Mouse (Mus musculus) neural tube, embryonic 12.5 days (tissue): Measurements from ENCODE around the gene Gabrr3. TPM values are rescaled to one million over a fixed set of nuclear protein-coding genes. Genes with fewer than 3 reads are reported as not detected.

ENCODE experiments used
- ATAC-seq: fragments of 200-750 bp; cut with Nextera tagmentation; 2 replicates; pipeline ENCODE4 v1.8.0; 2017; ENCODE audit warnings: low read depth, mild to moderate bottlenecking, moderate TSS enrichment, moderate library complexity; ENCODE audit not compliant: low FRiP score
- H3K27ac ChIP-seq: fragments of 300-500 bp; sonication (generic); 2 replicates; pipeline ENCODE4 v1.5.1; 2016
- H3K27me3 ChIP-seq: fragments of 300-500 bp; sonication (generic); replicated peaks from 2 replicates; pipeline ENCODE4 v1.6.1; 2016; ENCODE audit warnings: mild to moderate bottlenecking
- H3K36me3 ChIP-seq: fragments of 300-500 bp; sonication (generic); 2 replicates; pipeline ENCODE4 v1.6.1; 2016; ENCODE audit warnings: mild to moderate bottlenecking
- H3K4me1 ChIP-seq: fragments of 300-500 bp; sonication (generic); 2 replicates; pipeline ENCODE4 v1.6.1; 2016
- H3K4me2 ChIP-seq: fragments of 300-500 bp; sonication (generic); replicated peaks from 2 replicates; pipeline ENCODE4 v1.6.1; 2016; ENCODE audit warnings: mild to moderate bottlenecking
- H3K4me3 ChIP-seq: fragments of 300-500 bp; sonication (generic); 2 replicates; pipeline ENCODE4 v1.5.1; 2016
- H3K9ac ChIP-seq: fragments of 300-500 bp; sonication (generic); 2 replicates; pipeline ENCODE4 v1.6.1; 2016; ENCODE audit warnings: mild to moderate bottlenecking
- H3K9me3 ChIP-seq: fragments of 300-500 bp; sonication (generic); 2 replicates; pipeline ENCODE4 v1.6.1; 2016; ENCODE audit warnings: mild to moderate bottlenecking
- WGBS: fragments of 180-500 bp; shearing (Covaris S2); methylation state at CpG from one replicate; pipeline ENCODE4 v1.1.7; 2016; 5-methylcytosine and 5-hydroxymethylcytosine counted together
- polyA plus RNA-seq: library from polyadenylated mRNA; unstranded; fragments of >200 nt; fragmentation: Nextera tagmentation; extraction: Ambion mirVana; gene quantifications from 2 replicates; pipeline ENCODE4 v1.2.1, GENCODE M21; 2016

Gabrr3 gene
- polyA plus RNA-seq, 1 experiment from 2014 or later: not detected

- ATAC-seq: no peak
- H3K4me1 ChIP-seq: 0 out of 2 replicates have a peak, but pooled peaks cover 3% of the 10 kb centered on the region
- H3K4me3 ChIP-seq: peak overlapping the region; percentile 59; the same call in 1 of the 2 replicates
- no peaks in the 10 kb centered on the region for H3K9me3 ChIP-seq
- H3K9ac ChIP-seq: peak overlapping the region; percentile 51; the same call in 1 of the 2 replicates
- H3K27me3 ChIP-seq: no peaks in the 10 kb centered on the region
- H3K4me2 ChIP-seq: peak overlapping the region; percentile 75
- no peak overlapping the region for H3K27ac ChIP-seq
- H3K36me3 ChIP-seq: no peaks in the 10 kb centered on the region
- WGBS: 50% methylated on average over 6 of the region's 6 CpGs
Measured at GRCm38 (mm10) chr16:59472546-59472945, 65.4 kb downstream of the Gabrr3 start.

GRCm38 (mm10) chr16:59474788-59475187 is 67.7 kb downstream of the Gabrr3 start:
- no peak overlapping the region for H3K9ac ChIP-seq
- H3K4me1 ChIP-seq: 0 out of 2 replicates have a peak, but pooled peaks cover 3% of the 10 kb centered on the region
- no peak for ATAC-seq
- H3K36me3 ChIP-seq: no peaks in the 10 kb centered on the region
- H3K4me3 ChIP-seq: no peak overlapping the region
- H3K9me3 ChIP-seq: no peaks in the 10 kb centered on the region
- H3K4me2 ChIP-seq: no peak overlapping the region
- no peaks in the 10 kb centered on the region for H3K27me3 ChIP-seq
- WGBS: 11% methylated on average over 1 of the region's 1 CpGs
- no peak overlapping the region for H3K27ac ChIP-seq

GRCm38 (mm10) chr16:59477955-59478354 is 70.8 kb downstream of the Gabrr3 start:
- H3K4me1 ChIP-seq: no peaks in the 10 kb centered on the region
- WGBS: 85% methylated on average over 3 of the region's 3 CpGs
- no peak overlapping the region for H3K4me2 ChIP-seq
- H3K36me3 ChIP-seq: peaks cover under 1% of the 10 kb centered on the region; the same call in 1 of the 2 replicates
- H3K27me3 ChIP-seq: no peaks in the 10 kb centered on the region
- no peak overlapping the region for H3K27ac ChIP-seq
- ATAC-seq: no peak
- no peak overlapping the region for H3K9ac ChIP-seq
- no peak overlapping the region for H3K4me3 ChIP-seq
- H3K9me3 ChIP-seq: no peaks in the 10 kb centered on the region

- no peak for ATAC-seq
- Histone ChIP-seq H3K9me3 (no peaks in the 10 kb centered on the region), H3K27me3 (no peaks in the 10 kb centered on the region), H3K4me2 (no peak overlapping the region), H3K4me3 (no peak overlapping the region), H3K36me3 (peaks cover 28% of the 10 kb centered on the region), H3K27ac (no peak overlapping the region), H3K4me1 (no peaks in the 10 kb centered on the region), H3K9ac (no peak overlapping the region)
- WGBS: 84% methylated on average over 7 of the region's 7 CpGs
Measured at GRCm38 (mm10) chr16:59487239-59487638, 80.1 kb downstream of the Gabrr3 start.

GRCm38 (mm10) chr16:59487975-59488548 is 80.9 kb downstream of the Gabrr3 start:
- Histone ChIP-seq H3K9ac (no peak overlapping the region), H3K27ac (no peak overlapping the region), H3K36me3 (peaks cover 31% of the 10 kb centered on the region), H3K9me3 (no peaks in the 10 kb centered on the region), H3K27me3 (no peaks in the 10 kb centered on the region), H3K4me3 (no peak overlapping the region), H3K4me2 (no peak overlapping the region), H3K4me1 (no peaks in the 10 kb centered on the region)
- 92% methylated on average over 9 of the region's 9 CpGs for WGBS
- ATAC-seq: no peak

- Histone ChIP-seq H3K27me3 (no peaks in the 10 kb centered on the region), H3K4me1 (no peaks in the 10 kb centered on the region), H3K4me3 (no peak overlapping the region), H3K36me3 (peaks cover 25% of the 10 kb centered on the region), H3K4me2 (no peak overlapping the region), H3K27ac (no peak overlapping the region), H3K9ac (no peak overlapping the region), H3K9me3 (no peaks in the 10 kb centered on the region)
- no peak for ATAC-seq
- 91% methylated on average over 14 of the region's 14 CpGs for WGBS
Measured at GRCm38 (mm10) chr16:59493199-59493598, 86.1 kb downstream of the Gabrr3 start.

GRCm38 (mm10) chr16:59497947-59498346 is 90.8 kb downstream of the Gabrr3 start:
- WGBS: 81% methylated on average over 1 of the region's 1 CpGs
- Histone ChIP-seq H3K9ac (no peak overlapping the region), H3K4me2 (no peak overlapping the region), H3K36me3 (peaks cover 10% of the 10 kb centered on the region), H3K27ac (no peak overlapping the region), H3K4me1 (no peaks in the 10 kb centered on the region), H3K27me3 (no peaks in the 10 kb centered on the region), H3K9me3 (no peaks in the 10 kb centered on the region), H3K4me3 (no peak overlapping the region)
- no peak for ATAC-seq

- no peak for ATAC-seq
Measured at GRCm38 (mm10) chr16:59499180-59499579, 92.0 kb downstream of the Gabrr3 start.

GRCm38 (mm10) chr16:59509830-59510229 is 102.7 kb downstream of the Gabrr3 start:
- WGBS: 86% methylated on average over 5 of the region's 5 CpGs
- H3K27me3 ChIP-seq: no peaks in the 10 kb centered on the region
- no peak overlapping the region for H3K27ac ChIP-seq
- H3K4me2 ChIP-seq: no peak overlapping the region
- no peak overlapping the region for H3K9ac ChIP-seq
- H3K4me3 ChIP-seq: no peak overlapping the region
- ATAC-seq: no peak
- H3K4me1 ChIP-seq: no peaks in the 10 kb centered on the region
- H3K9me3 ChIP-seq: no peaks in the 10 kb centered on the region
- no peaks in the 10 kb centered on the region; the same call in 1 of the 2 replicates for H3K36me3 ChIP-seq

More at GRCm38 (mm10) chr16:59499180-59499579, 92.0 kb downstream of the Gabrr3 start:
- H3K4me2 ChIP-seq: no peak overlapping the region
- no peaks in the 10 kb centered on the region for H3K4me1 ChIP-seq
- no peaks in the 10 kb centered on the region for H3K9me3 ChIP-seq
- no peak overlapping the region for H3K9ac ChIP-seq
- peaks cover 4% of the 10 kb centered on the region for H3K36me3 ChIP-seq
- WGBS: 84% methylated on average over 3 of the region's 3 CpGs
- H3K27me3 ChIP-seq: no peaks in the 10 kb centered on the region
- no peak overlapping the region for H3K27ac ChIP-seq
- no peak overlapping the region for H3K4me3 ChIP-seq

Other genes starting within 250 kb of the Gabrr3 start
- gene Olfr196, start 236.9 kb upstream of the Gabrr3 start, polyA plus RNA-seq: not detected in 2 replicates
- not detected in 2 replicates for gene Olfr198, start 203.8 kb upstream of the Gabrr3 start, polyA plus RNA-seq
- not detected in 2 replicates for gene Olfr199, start 187.6 kb upstream of the Gabrr3 start, polyA plus RNA-seq
- gene Olfr201, start 134.7 kb upstream of the Gabrr3 start, polyA plus RNA-seq: not detected in 2 replicates
- gene Olfr202, start 120.5 kb upstream of the Gabrr3 start, polyA plus RNA-seq: not detected in 2 replicates
- not detected in 2 replicates for gene Olfr203, start 108.5 kb upstream of the Gabrr3 start, polyA plus RNA-seq
- gene Olfr204, start 89.1 kb upstream of the Gabrr3 start, polyA plus RNA-seq: not detected in 2 replicates
- gene Olfr205, start 76.2 kb upstream of the Gabrr3 start, polyA plus RNA-seq: not detected in 2 replicates
- not detected in 2 replicates for gene Olfr206, start 58.1 kb upstream of the Gabrr3 start, polyA plus RNA-seq
- not detected in 2 replicates for gene Olfr209, start 43.3 kb upstream of the Gabrr3 start, polyA plus RNA-seq
- 20.1 and 20.9 TPM in 2 replicates for gene Riox2, start 64.4 kb downstream of the Gabrr3 start, polyA plus RNA-seq
- 4.9 and 6.6 TPM in 2 replicates for gene Crybg3, start 193.6 kb downstream of the Gabrr3 start, polyA plus RNA-seq
- gene Arl6, start 232.1 kb downstream of the Gabrr3 start, polyA plus RNA-seq: 41.7 and 42.3 TPM in 2 replicates